Mouse (Mus musculus) MEL (cell line): ENCODE results near the gene Map3k10.

Source experiments
- CTCF ChIP-seq, 3 experiments: IDR thresholded peaks in 2 of 3; conservative IDR thresholded peaks in 1 of 3; 2 replicates each; pipeline ENCODE4 v1.5.1; 2011 to 2012; ENCODE audit warnings: low read length in 3 of 3, low read depth in 2 of 3, mild to moderate bottlenecking in 2 of 3, improper control_type of control experiment in 1 of 3, inconsistent platforms in 1 of 3, mixed read lengths in 1 of 3, moderate library complexity in 1 of 3; ENCODE audit not compliant: control insufficient read depth in 1 of 3, insufficient read depth in 1 of 3, poor library complexity in 1 of 3, severe bottlenecking in 1 of 3
- ELF1 ChIP-seq: IDR thresholded peaks from 2 replicates; pipeline ENCODE4 v1.6.1; 2014; ENCODE audit warnings: low read depth, mild to moderate bottlenecking, inconsistent platforms, low read length, improper control_type of control experiment, moderate library complexity
- GABPA ChIP-seq: IDR thresholded peaks from 2 replicates; pipeline ENCODE4 v1.6.1; 2012; ENCODE audit warnings: low read depth, mild to moderate bottlenecking, inconsistent platforms, low read length, improper control_type of control experiment, moderate library complexity
- MAFK ChIP-seq: IDR thresholded peaks from 2 replicates; pipeline ENCODE4 v1.6.1; 2011; ENCODE audit warnings: low read depth, mild to moderate bottlenecking, low read length, improper control_type of control experiment, borderline replicate concordance
- MAX ChIP-seq: IDR thresholded peaks from 2 replicates; pipeline ENCODE4 v1.6.1; 2011; ENCODE audit warnings: low read length, improper control_type of control experiment
- MAZ ChIP-seq: IDR thresholded peaks from 2 replicates; pipeline ENCODE4 v1.6.1; 2012; ENCODE audit warnings: low read depth, mild to moderate bottlenecking, inconsistent platforms, low read length, improper control_type of control experiment
- MXI1 ChIP-seq: IDR thresholded peaks from 2 replicates; pipeline ENCODE4 v1.6.1; 2011; ENCODE audit warnings: mild to moderate bottlenecking, low read depth, low read length, improper control_type of control experiment
- MYC ChIP-seq: IDR thresholded peaks from 2 replicates; pipeline ENCODE4 v1.6.1; 2011; ENCODE audit warnings: low read depth, mild to moderate bottlenecking, low read length, improper control_type of control experiment, moderate library complexity
- NELFE ChIP-seq: IDR thresholded peaks from 2 replicates; pipeline ENCODE4 v1.6.1; 2011; ENCODE audit warnings: low read depth, low read length, improper control_type of control experiment
- POLR2A ChIP-seq, 2 experiments: IDR thresholded peaks; 2 replicates each; pipeline ENCODE4 v1.6.1; 2011 to 2012; ENCODE audit warnings: low read length in 2 of 2, mild to moderate bottlenecking in 2 of 2, control low read depth in 1 of 2, improper control_type of control experiment in 1 of 2, low read depth in 1 of 2, moderate library complexity in 1 of 2; ENCODE audit not compliant: control insufficient read depth in 1 of 2, insufficient read depth in 1 of 2, poor library complexity in 1 of 2
- SIN3A ChIP-seq: IDR thresholded peaks from 2 replicates; pipeline ENCODE4 v1.6.1; 2012; ENCODE audit warnings: low read length, improper control_type of control experiment, inconsistent platforms
- SMC3 ChIP-seq: IDR thresholded peaks from 2 replicates; pipeline ENCODE4 v1.6.1; 2011; ENCODE audit warnings: low read depth, low read length, improper control_type of control experiment
- USF1 ChIP-seq: IDR thresholded peaks from 2 replicates; pipeline ENCODE4 v1.6.1; 2014; ENCODE audit warnings: low read depth, mild to moderate bottlenecking, inconsistent platforms, low read length, improper control_type of control experiment, moderate library complexity
- USF2 ChIP-seq, 2 experiments: IDR thresholded peaks; 2 replicates each; pipeline ENCODE4 v1.6.1; 2011 to 2012; ENCODE audit warnings: improper control_type of control experiment in 2 of 2, low read length in 2 of 2, borderline replicate concordance in 1 of 2, inconsistent platforms in 1 of 2, low read depth in 1 of 2, mild to moderate bottlenecking in 1 of 2; ENCODE audit not compliant: insufficient read depth in 1 of 2

GRCm38 (mm10) chr7:27644471-27644870 lies 29.9 kb downstream of the Map3k10 start:
- TF ChIP-seq ELF1, result no peak
- peak; percentile 17 to 46 (median 27); a peak in 4 of 6 replicates for TF ChIP-seq CTCF (IDR thresholded peaks at IDR 0.05 in 2 of 3, conservative IDR thresholded peaks at IDR 0.05 in 1 of 3; ENCODE audit: control insufficient read depth in 1 of 3, insufficient read depth in 1 of 3, low read depth in 2 of 3, low read length in 3 of 3, poor library complexity in 1 of 3, severe bottlenecking in 1 of 3)
- no peak for TF ChIP-seq POLR2A (IDR thresholded peaks at IDR 0.05; ENCODE audit: control insufficient read depth in 1 of 2, insufficient read depth in 1 of 2, low read depth in 1 of 2, low read length in 2 of 2, poor library complexity in 1 of 2)
- no peak for TF ChIP-seq USF2 (IDR thresholded peaks at IDR 0.05; ENCODE audit: borderline replicate concordance in 1 of 2, insufficient read depth in 1 of 2, low read depth in 1 of 2, low read length in 2 of 2)
- peak; percentile 30; the same call in 1 of the 2 replicates for TF ChIP-seq SMC3
- no peak for TF ChIP-seq MAFK
- TF ChIP-seq SIN3A, result no peak
- no peak for TF ChIP-seq MYC
- TF ChIP-seq MAX, result no peak
- TF ChIP-seq MAZ, result no peak
- no peak for TF ChIP-seq NELFE
- TF ChIP-seq USF1, result no peak
- TF ChIP-seq GABPA, result no peak
- TF ChIP-seq MXI1, result no peak
